Mouse (Mus musculus): ENCODE results near the gene Fstl5.
"Not testable (repeated sequence)": the region's sequence is repeated elsewhere in the genome, so short reads cannot be mapped to it uniquely, and the experiment has no call there.

Gene Fstl5

GRCm38 (mm10) chr3:76074060-76074707, at the start of gene Fstl5:
Gene Fstl5 (plus strand): TSS chr3:76074270.
- DNase-seq, result peak; percentile 97 to 98

GRCm38 (mm10) chr3:76025523-76025922, 48.5 kb upstream of the Fstl5 start:
- no peak for DNase-seq

DNA sequence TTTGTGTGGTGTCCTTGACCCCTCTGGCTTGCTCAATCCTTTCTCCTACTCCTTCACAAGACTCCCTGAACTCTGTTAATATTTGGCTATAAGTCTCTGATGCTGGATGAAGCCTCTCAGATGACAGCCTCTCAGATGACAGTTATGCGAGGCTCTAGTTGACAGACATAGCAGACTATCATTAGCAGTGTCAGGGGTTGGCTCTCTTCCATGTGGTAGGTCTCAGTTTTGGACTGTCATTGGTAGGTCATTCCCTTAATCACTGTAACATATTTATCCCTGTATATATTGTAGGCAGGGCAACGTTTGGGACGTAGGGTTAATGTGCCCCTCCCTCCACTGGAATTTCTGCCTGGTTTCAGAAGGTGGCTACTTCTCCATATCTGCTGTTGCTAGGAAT, 22.9 kb upstream of the Fstl5 start:
- no peak for DNase-seq

DNA sequence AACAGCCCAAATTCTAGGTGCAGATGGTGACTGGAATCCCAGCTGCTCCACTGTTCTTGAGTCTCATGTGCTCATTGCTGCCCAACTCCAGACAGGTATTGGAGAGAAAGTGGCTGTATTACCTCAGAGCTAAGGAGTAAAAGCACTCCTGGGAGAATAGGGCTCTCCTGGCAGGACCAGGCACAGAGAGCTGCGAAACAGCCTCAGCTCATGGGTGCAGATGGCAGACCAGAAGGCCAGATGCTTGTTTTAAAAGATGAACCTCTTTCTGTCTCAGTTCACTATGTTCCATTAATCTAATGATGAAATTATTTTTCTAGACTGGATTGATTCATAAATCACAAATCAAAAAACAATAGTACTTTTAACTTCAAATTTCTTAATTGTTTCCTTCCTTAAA, 12.1 kb upstream of the Fstl5 start:
- no peak for DNase-seq

DNA sequence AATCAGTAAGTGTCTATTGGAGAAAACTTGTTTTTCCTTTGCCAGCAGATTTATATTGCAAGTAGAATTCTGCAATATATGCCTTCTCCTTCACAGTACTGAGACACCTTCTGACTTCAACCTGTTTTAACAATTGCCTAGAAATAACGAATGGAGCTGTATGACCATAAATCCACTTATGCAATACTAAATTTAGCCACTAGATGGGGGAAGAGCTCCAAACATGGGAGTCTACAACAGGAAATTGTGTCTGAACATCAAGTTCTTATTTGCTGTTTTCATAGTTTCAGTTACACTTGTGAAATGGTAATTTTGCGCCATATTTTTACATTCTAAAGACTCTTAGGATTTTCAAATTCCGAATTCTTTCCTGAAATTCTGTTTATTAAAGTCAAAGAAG, 6.2 kb upstream of the Fstl5 start:
- DNase-seq, result peak; percentile 70 to 95

DNA sequence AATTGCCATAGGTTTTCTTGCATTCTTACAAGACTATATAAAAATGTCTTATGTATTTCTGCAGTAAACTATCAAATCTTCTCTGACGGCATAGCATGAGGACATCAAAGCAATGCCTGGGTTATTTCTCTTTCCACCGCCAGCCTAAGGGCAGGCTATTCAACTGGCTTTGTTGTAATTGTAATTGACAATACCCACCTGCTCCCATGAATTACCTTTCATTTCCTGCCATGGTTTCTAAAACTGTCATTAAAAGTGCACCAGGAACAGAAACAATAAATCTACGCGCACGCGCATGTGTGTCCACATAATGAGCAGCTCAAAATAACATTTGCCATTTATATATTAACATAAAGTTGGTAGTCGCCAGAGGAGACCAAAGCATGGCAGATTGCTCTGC, 1.2 kb upstream of the Fstl5 start:
- DNase-seq, result peak in 1 of 2 experiments; percentile 10

DNA sequence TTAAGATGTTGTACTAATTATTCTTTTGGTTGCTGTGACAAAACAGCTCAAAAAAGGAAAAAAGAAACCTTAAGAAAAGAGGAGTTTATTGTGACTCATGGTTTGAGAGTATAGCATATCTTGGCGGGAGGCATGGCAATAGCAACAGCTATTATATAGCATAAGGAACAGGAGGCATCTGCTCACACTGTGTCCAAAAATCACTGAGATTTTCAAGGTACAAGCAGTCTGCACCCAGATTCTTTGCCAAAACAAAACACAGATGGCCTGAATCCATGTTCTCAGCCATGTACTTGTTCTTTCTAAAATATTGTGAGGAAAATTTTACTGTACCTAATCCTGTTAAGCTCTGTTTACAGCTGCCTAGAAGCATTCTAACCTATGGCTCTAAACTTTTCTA, 66.4 kb downstream of the Fstl5 start:
- peak in 1 of 2 experiments; percentile 5 for DNase-seq

DNA sequence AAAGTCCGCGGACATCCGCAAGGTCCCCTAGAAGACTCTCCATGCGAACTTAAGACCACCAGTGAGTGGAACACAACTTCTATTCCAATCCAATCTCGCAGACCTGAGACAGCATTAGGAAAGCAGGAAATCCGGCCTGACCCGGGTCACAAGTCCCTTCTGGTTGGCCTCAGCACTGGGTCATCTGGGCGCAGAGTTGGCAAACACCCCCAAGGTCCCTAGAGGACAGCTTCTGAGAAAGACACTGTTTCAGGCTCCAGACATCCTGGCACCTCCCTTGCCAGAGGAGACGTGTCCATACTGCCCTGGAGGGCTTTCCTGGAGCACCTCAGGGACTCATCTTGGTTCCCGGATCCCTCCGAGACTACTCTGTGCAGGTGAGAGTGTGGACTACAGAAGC, 73.8 kb downstream of the Fstl5 start:
- DNase-seq, result no peak

GRCm38 (mm10) chr3:76238834-76239233, 164.8 kb downstream of the Fstl5 start:
- no peak for DNase-seq

DNA sequence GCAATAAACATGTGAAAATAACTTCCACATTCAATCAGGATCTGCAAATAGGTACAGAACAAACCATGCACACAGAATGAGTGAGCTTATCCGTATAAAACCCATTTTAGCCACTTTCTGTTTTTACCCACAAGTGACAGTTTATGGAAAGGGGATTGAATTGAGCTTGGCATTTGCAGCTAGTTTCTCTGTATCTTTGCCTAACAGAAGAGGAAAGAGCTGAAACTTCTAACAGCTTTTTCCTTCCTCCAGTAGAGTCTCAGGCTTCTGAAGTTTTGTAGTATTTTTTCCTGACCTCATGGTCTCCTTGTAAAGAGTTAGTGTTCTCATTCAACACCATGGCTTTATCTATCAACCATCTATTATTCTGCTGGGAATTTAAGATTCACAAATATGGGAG, 177.3 kb downstream of the Fstl5 start:
- DNase-seq, result no peak

- DNase-seq, result no peak
These were observed 218.9 kb downstream of the Fstl5 start for GRCm38 (mm10) chr3:76292993-76293392.

GRCm38 (mm10) chr3:76294394-76294793, 220.3 kb downstream of the Fstl5 start:
- DNase-seq, result no peak

GRCm38 (mm10) chr3:76301026-76301773, 227.1 kb downstream of the Fstl5 start:
- DNase-seq, result peak; percentile 3 to 26

DNA sequence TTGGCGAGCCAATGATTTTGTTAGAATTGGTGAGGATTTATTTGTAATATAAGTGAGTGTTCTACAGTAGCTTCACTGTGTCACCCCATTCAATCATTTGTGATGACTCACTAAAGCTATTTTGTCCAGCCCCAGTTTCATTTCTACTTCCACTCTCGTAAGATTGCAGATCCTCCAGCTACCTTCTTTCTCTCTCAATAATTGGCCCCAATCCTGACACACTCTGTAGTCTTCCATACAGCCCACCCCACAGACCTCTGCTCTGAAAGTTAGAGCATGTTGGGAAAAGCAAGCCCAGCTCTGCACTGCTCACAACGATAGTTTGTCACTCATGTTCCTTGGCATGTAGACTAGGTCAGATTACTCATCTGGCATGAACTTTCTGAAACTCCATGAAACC, 242.9 kb downstream of the Fstl5 start:
- no peak for DNase-seq

DNA sequence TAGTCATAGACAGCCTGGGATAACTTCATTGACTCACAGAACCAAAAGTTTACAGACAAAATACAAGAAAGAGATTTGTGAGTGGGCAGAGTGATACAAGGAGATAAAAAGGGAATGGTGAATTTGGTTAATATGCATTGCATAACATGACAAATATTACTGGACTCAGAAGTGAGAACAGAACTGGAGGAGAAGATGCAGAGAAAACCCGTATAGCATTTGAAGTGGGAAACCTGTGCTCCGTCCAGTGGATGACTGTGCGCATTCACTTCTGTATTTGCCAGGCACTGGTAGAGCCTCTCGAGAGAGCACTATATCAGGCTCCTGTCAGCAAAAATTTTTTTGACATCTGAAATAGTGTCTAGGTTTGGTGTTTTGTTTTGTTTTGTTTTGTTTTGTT, 245.5 kb downstream of the Fstl5 start:
- no peak for DNase-seq

DNA sequence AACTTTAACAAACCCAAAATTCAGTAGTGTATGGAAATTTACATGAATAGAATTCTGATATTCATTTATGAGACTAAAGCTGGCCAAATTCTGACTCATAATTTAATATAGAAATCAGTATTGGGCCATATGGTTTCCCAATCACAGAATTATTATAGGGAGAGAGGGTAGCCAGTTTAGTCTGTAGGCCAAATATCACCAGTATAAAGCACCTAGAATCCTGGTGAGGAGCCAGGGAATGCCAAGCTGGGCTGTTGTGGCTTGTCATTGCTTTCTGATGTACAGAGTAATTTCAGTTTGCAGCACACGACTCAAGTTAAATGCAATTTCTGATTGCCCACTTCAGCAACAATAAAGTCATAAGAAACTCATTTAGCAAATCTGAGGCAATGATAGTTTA, 248.4 kb downstream of the Fstl5 start:
- DNase-seq, result peak in 1 of 2 experiments; percentile 10

DNA sequence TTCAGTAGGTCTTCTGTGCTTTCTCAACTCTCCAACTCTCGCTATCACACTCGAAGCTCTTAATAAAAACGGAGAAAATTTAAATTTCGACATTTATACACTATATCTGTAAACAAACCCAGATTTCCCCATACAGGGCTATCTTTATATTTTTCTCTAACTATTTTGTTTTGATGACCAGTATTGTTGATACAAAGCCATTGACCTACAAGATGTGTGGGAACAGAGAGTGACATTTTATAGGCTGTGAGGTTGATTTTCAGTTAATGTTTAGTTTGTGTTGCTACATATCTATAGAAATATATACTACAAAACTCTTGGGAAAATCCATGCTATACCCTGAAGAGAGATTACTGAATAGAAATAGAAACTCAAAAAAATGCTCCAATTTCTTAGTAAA, 262.9 kb downstream of the Fstl5 start:
- no peak for DNase-seq

DNA sequence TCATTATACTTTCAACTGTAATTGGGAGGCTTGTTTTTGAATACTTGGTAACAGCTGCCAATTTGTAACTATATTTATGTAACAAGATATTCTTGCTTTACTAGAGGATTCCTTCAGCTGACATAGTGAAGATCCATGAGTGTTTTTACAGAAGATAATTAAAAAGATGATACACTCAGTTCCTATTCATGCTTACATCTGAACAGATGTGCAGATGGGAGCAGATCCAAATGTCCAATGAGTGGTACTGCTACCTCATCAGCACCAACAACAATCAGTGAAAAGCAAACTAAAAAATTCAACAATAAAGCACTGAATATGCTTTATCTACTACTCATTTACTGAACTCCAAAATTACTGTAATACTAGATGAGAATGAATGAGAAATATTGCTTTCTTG, 292.9 kb downstream of the Fstl5 start:
- DNase-seq, result no peak

DNA sequence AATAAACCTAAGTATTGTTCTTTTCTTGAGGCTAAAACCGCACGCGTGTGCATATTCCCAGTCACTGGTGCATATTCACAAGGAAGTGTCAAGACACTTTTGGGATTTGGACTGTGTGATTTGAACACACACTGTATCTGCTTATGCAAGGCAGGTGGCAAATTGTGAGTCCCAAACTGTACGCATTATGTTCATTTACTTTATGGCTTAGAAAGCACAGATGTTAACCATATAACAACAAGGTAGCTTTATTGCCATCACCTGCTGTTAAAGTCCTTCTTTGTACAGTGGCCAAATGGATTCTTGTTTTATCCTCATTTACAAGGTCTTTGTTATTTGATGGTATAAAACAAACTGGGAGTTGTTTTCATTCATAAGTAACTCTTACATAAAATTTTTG, 295.8 kb downstream of the Fstl5 start:
- DNase-seq, result no peak

DNA sequence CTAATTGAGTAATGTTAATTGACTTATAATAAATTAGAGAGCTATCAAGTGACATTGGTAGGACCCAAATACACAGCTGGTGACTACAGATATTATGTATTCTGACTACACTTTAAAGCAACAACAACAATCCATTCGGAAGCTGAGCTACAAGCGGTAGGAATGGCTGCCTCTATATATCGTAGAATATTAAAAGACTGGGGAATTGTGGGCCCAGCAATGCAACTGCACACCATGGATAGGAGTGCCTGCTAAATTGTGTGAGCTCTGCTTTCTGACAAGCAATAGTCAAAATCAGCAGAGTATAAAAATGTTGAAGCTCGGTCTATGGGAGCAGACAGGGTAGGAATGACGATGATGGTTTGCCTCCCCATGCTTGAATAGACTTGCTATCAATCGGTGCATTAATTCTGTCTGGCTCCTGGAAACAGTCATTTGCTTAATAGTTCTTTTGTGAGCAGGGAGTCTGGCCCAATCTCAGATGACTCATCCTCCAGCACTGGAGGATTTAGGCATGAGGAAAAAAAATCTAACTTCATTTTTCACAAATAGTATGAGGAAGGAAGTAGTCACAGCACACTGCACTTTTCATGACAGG, 354.8 kb downstream of the Fstl5 start:
- DNase-seq, result no peak

GRCm38 (mm10) chr3:76467229-76467874, 393.3 kb downstream of the Fstl5 start:
- DNase-seq, result no peak

DNA sequence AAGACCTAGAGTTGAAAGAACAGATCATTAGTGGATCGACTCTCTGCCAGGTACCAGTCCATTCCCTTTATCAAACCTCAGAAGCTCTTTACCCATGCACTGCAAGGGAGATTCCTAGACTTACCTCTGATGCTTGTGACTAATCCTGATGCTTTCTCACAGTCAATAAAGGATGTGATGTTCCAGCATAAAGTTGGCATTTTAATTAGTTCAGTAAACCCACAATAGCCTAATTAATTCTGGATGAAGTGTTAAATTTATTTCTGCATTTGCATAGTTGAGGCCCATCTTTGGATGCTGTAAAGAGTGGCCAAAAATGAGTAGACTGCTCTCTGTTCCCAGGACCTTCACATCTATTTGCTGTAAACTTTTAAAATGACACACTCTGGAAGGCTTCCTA, 394.1 kb downstream of the Fstl5 start:
- DNase-seq, result no peak

- not testable (repeated sequence) for DNase-seq
These were observed 433.8 kb downstream of the Fstl5 start for GRCm38 (mm10) chr3:76507891-76508290.

- no peak for DNase-seq
These were observed 434.7 kb downstream of the Fstl5 start for GRCm38 (mm10) chr3:76508811-76509210.

All from cerebellum, postnatal 10 days (tissue).